Mouse (Mus musculus) embryonic facial prominence, embryonic 14.5 days (tissue): ENCODE results near the gene Cryl1. TPM values are rescaled to one million over a fixed set of nuclear protein-coding genes. Genes with fewer than 3 reads are reported as not detected.

ENCODE experiments used
- polyA plus RNA-seq: library from polyadenylated mRNA; unstranded; fragments of >200 nt; fragmentation: Nextera tagmentation; extraction: Ambion mirVana; gene quantifications from 2 replicates; pipeline ENCODE4 v1.2.1, GENCODE M21; 2014

Cryl1 gene
- polyA plus RNA-seq, 1 experiment from 2014 or later = 32.0 TPM

Other genes with a start within 250 kb of the Cryl1 start
- gene Ift88, start 25.5 kb upstream of the Cryl1 start, polyA plus RNA-seq = 16.4 and 17.4 TPM in 2 replicates
- 5.4 and 5.5 TPM in 2 replicates for gene Il17d, start 126.2 kb upstream of the Cryl1 start, polyA plus RNA-seq
- gene Eef1akmt1, start 173.1 kb upstream of the Cryl1 start, polyA plus RNA-seq = 87.2 and 105 TPM in 2 replicates